Mouse (Mus musculus) neural tube, embryonic 10.5 days (tissue): ENCODE data around the gene Med14.
A peak's percentile ranks its signal among the peaks of the same experiment; 100 is the strongest.

Experiments used
- DNase-seq: peaks from one replicate; pipeline ENCODE4 v3.0.0-alpha.2; 2017; ENCODE audit warnings: low spot score; ENCODE audit errors: extremely low spot score

The Med14 gene

GRCm38 (mm10) chrX:12673054-12673775 lies 88.7 kb downstream of the Med14 start, which contains the start of gene 1810030O07Rik:
1810030O07Rik (minus strand) TSS chrX:12673668.
- peak; percentile 68 for DNase-seq

- DNase-seq = no peak
Observed at GRCm38 (mm10) chrX:12653879-12654278, 108.0 kb downstream of the Med14 start.

GRCm38 (mm10) chrX:12651906-12652305 lies 110.0 kb downstream of the Med14 start:
- no peak for DNase-seq

GRCm38 (mm10) chrX:12645531-12646304 lies 116.2 kb downstream of the Med14 start:
- DNase-seq = no peak

- no peak for DNase-seq
Observed at GRCm38 (mm10) chrX:12644976-12645375, 116.9 kb downstream of the Med14 start.
